Mouse (Mus musculus) limb, embryonic 10.5 days (tissue): ENCODE data around the gene Sap18b. TPM values are rescaled to one million over a fixed set of nuclear protein-coding genes. Genes with fewer than 3 reads are reported as not detected.
"Not testable (repeated sequence)": the region's sequence is repeated elsewhere in the genome, so short reads cannot be mapped to it uniquely, and the experiment has no call there.

Experiments
- DNase-seq: peaks from one replicate; pipeline ENCODE4 v3.0.0-alpha.2; 2017; ENCODE audit warnings: low spot score
- H3K27ac ChIP-seq: fragments of 300-500 bp; sonication (generic); 2 replicates; pipeline ENCODE4 v1.5.1; 2016; ENCODE audit warnings: mild to moderate bottlenecking
- H3K27me3 ChIP-seq: fragments of 300-500 bp; sonication (generic); 2 replicates; pipeline ENCODE4 v1.6.1; 2016; ENCODE audit warnings: low read depth, mild to moderate bottlenecking; ENCODE audit not compliant: poor library complexity, severe bottlenecking
- H3K36me3 ChIP-seq: fragments of 300-500 bp; sonication (generic); 2 replicates; pipeline ENCODE4 v1.6.1; 2016; ENCODE audit warnings: mild to moderate bottlenecking, moderate library complexity
- H3K4me1 ChIP-seq: fragments of 300-500 bp; sonication (generic); 2 replicates; pipeline ENCODE4 v1.6.1; 2016
- H3K4me3 ChIP-seq: fragments of 300-500 bp; sonication (generic); 2 replicates; pipeline ENCODE4 v1.5.1; 2016; ENCODE audit warnings: mild to moderate bottlenecking, moderate library complexity
- H3K9me3 ChIP-seq: fragments of 300-500 bp; sonication (generic); replicated peaks from 2 replicates; pipeline ENCODE4 v1.6.1; 2016; ENCODE audit warnings: mild to moderate bottlenecking
- WGBS: fragments of 180-500 bp; shearing (Covaris S2); methylation state at CpG from one replicate; pipeline ENCODE4 v1.1.7; 2016; 5-methylcytosine and 5-hydroxymethylcytosine counted together
- polyA plus RNA-seq: library from polyadenylated mRNA; unstranded; fragments of >200 nt; fragmentation: Nextera tagmentation; extraction: Ambion mirVana; gene quantifications from 2 replicates; pipeline ENCODE4 v1.2.1, GENCODE M21; 2016

The Sap18b gene
- polyA plus RNA-seq = 387 and 427 TPM in 2 replicates

- WGBS = 47% methylated on average over 25 of the region's 25 CpGs
- not testable (repeated sequence) for H3K4me3 ChIP-seq, H3K36me3 ChIP-seq, H3K9me3 ChIP-seq, H3K27me3 ChIP-seq, H3K27ac ChIP-seq, H3K4me1 ChIP-seq, DNase-seq
Measured at GRCm38 (mm10) chr8:95825162-95825561, at the start of gene Sap18b. Sap18b (plus strand) TSS chr8:95825346.

- no peaks in the 10 kb centered on the region for H3K27me3 ChIP-seq
- DNase-seq = no peak
- 96% methylated on average over 3 of the region's 3 CpGs for WGBS
- H3K36me3 ChIP-seq = peaks cover 95% of the 10 kb centered on the region
- H3K9me3 ChIP-seq = no peaks in the 10 kb centered on the region
- no peak overlapping the region for H3K27ac ChIP-seq
- H3K4me1 ChIP-seq = no peaks in the 10 kb centered on the region
- no peak overlapping the region for H3K4me3 ChIP-seq
Measured at GRCm38 (mm10) chr8:95781085-95781484, 44.1 kb upstream of the Sap18b start.

GRCm38 (mm10) chr8:95781775-95782174 is 43.4 kb upstream of the Sap18b start:
- Histone ChIP-seq H3K4me1 (no peaks in the 10 kb centered on the region), H3K27ac (no peak overlapping the region), H3K27me3 (no peaks in the 10 kb centered on the region), H3K4me3 (no peak overlapping the region), H3K36me3 (peaks cover 95% of the 10 kb centered on the region), H3K9me3 (no peaks in the 10 kb centered on the region)
- no peak for DNase-seq
- WGBS = 95% methylated on average over 2 of the region's 2 CpGs

GRCm38 (mm10) chr8:95782628-95783027 is 42.5 kb upstream of the Sap18b start:
- Histone ChIP-seq H3K9me3 (no peaks in the 10 kb centered on the region), H3K36me3 (peaks cover 98% of the 10 kb centered on the region), H3K27me3 (no peaks in the 10 kb centered on the region), H3K4me1 (no peaks in the 10 kb centered on the region), H3K27ac (no peak overlapping the region), H3K4me3 (no peak overlapping the region)
- no peak for DNase-seq

- H3K9me3 ChIP-seq = no peaks in the 10 kb centered on the region
- H3K27ac ChIP-seq = no peak overlapping the region
- H3K36me3 ChIP-seq = peaks cover 99% of the 10 kb centered on the region
- no peak for DNase-seq
- 98% methylated on average over 3 of the region's 4 CpGs for WGBS
- H3K27me3 ChIP-seq = no peaks in the 10 kb centered on the region
- no peaks in the 10 kb centered on the region for H3K4me1 ChIP-seq
- no peak overlapping the region for H3K4me3 ChIP-seq
Measured at GRCm38 (mm10) chr8:95785591-95785990, 39.6 kb upstream of the Sap18b start.

GRCm38 (mm10) chr8:95795333-95796061 is 29.6 kb upstream of the Sap18b start:
- H3K27me3 ChIP-seq, H3K27ac ChIP-seq, H3K4me1 ChIP-seq, H3K9me3 ChIP-seq, DNase-seq, H3K4me3 ChIP-seq: not testable (repeated sequence)
- 94% methylated on average over 5 of the region's 5 CpGs for WGBS
- H3K36me3 ChIP-seq = peaks cover 77% of the 10 kb centered on the region

GRCm38 (mm10) chr8:95799117-95799516 is 26.0 kb upstream of the Sap18b start:
- Histone ChIP-seq H3K36me3 (peaks cover 82% of the 10 kb centered on the region), H3K4me3 (no peak overlapping the region), H3K27me3 (no peaks in the 10 kb centered on the region), H3K9me3 (no peaks in the 10 kb centered on the region), H3K4me1 (no peaks in the 10 kb centered on the region), H3K27ac (no peak overlapping the region)
- WGBS = 97% methylated on average over 6 of the region's 6 CpGs
- DNase-seq = no peak

- no peak overlapping the region for H3K4me3 ChIP-seq
- DNase-seq = no peak
- WGBS = 87% methylated on average over 1 of the region's 1 CpGs
Measured at GRCm38 (mm10) chr8:95799891-95800290, 25.3 kb upstream of the Sap18b start.

GRCm38 (mm10) chr8:95800353-95800752 is 24.8 kb upstream of the Sap18b start:
- Histone ChIP-seq H3K9me3 (no peaks in the 10 kb centered on the region), H3K4me3 (no peak overlapping the region), H3K4me1 (peaks cover 2% of the 10 kb centered on the region), H3K27me3 (no peaks in the 10 kb centered on the region), H3K36me3 (peaks cover 87% of the 10 kb centered on the region), H3K27ac (no peak overlapping the region)
- DNase-seq = no peak
- WGBS = 92% methylated on average over 3 of the region's 3 CpGs

More at GRCm38 (mm10) chr8:95799891-95800290, 25.3 kb upstream of the Sap18b start:
- Histone ChIP-seq H3K27me3 (no peaks in the 10 kb centered on the region), H3K9me3 (no peaks in the 10 kb centered on the region), H3K36me3 (peaks cover 84% of the 10 kb centered on the region), H3K4me1 (no peaks in the 10 kb centered on the region), H3K27ac (no peak overlapping the region)

GRCm38 (mm10) chr8:95801476-95802064 is 23.6 kb upstream of the Sap18b start:
- 83% methylated on average over 1 of the region's 1 CpGs for WGBS
- Histone ChIP-seq H3K4me1 (peaks cover 11% of the 10 kb centered on the region), H3K9me3 (no peaks in the 10 kb centered on the region), H3K27me3 (no peaks in the 10 kb centered on the region), H3K4me3 (no peak overlapping the region), H3K36me3 (peaks cover 78% of the 10 kb centered on the region), H3K27ac (no peak overlapping the region)
- DNase-seq = no peak

- no peaks in the 10 kb centered on the region for H3K9me3 ChIP-seq
- DNase-seq = no peak
- no peaks in the 10 kb centered on the region for H3K27me3 ChIP-seq
- no peak overlapping the region for H3K4me3 ChIP-seq
- no peak overlapping the region for H3K27ac ChIP-seq
- peaks cover 72% of the 10 kb centered on the region for H3K36me3 ChIP-seq
- peaks cover 11% of the 10 kb centered on the region for H3K4me1 ChIP-seq
- WGBS = 89% methylated on average over 8 of the region's 8 CpGs
Measured at GRCm38 (mm10) chr8:95802231-95802630, 22.9 kb upstream of the Sap18b start.

- Histone ChIP-seq H3K4me1 (peaks cover 11% of the 10 kb centered on the region), H3K36me3 (peaks cover 42% of the 10 kb centered on the region), H3K4me3 (peak overlapping the region; percentile 99), H3K27me3 (no peaks in the 10 kb centered on the region), H3K27ac (no peak overlapping the region), H3K9me3 (no peaks in the 10 kb centered on the region)
- WGBS = 85% methylated on average over 2 of the region's 2 CpGs
- no peak for DNase-seq
Measured at GRCm38 (mm10) chr8:95805482-95805881, 19.7 kb upstream of the Sap18b start.

- peak overlapping the region; percentile 99 for H3K4me3 ChIP-seq
Measured at GRCm38 (mm10) chr8:95806461-95807191, 18.5 kb upstream of the Sap18b start.

More at GRCm38 (mm10) chr8:95806461-95807191, 18.5 kb upstream of the Sap18b start:
- peak overlapping the region; percentile 99 for H3K27ac ChIP-seq
- H3K27me3 ChIP-seq = no peaks in the 10 kb centered on the region
- H3K9me3 ChIP-seq = no peaks in the 10 kb centered on the region
- under 1% methylated on average over 68 of the region's 69 CpGs for WGBS
- H3K4me1 ChIP-seq = peaks cover 11% of the 10 kb centered on the region
- peaks cover 31% of the 10 kb centered on the region for H3K36me3 ChIP-seq
- peak; percentile 61 for DNase-seq
